8 mouse cellular contexts compared by ENCODE assay signal in the genomic region with DNA sequence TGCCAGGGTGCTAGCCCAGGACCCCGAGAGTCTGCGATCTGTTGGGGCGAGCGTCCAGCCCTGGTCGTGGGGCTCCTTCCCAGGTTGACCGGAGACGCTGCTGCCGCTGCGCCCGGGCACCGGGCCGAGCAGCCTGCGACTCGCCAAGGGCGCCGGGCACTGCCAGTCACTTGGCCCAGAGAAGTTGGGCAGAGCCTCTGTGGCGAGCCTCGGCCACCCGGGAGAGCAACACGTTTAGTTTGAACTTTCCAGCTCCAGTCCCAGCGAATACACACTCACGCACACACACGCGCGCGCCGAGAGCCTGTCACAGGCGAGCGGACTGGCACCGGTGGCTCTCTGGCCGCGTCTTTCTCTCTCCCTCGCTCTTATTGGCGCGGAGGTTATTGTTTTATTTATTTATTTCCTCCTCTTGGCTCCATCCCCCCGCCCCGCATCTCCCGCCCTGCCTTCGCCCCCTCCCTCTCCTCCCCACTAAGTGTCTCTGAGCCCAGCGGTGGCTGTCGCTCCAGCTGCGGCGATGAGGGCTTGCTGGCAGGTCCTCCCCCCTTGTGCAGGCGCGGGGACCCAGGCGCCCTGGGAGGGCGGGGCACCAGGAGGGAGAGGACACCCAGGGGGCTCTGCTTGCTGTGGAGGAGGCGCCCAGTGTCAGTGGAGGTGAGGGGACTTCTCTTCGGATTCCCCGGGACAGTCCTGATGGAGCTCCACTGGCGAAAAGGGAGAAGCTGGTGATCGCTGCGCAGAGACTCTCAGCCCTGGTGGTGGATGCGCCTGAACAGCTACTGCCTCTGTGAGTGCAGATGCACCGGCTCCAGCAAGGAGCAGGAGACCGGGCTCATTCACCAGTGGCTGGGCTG.
A peak's percentile ranks its signal among the peaks of the same experiment; 100 is the strongest.
DNase-seq lines count a peak whose midpoint lies in the region; ATAC-seq and TF ChIP-seq lines count a peak whose summit lies in the region.

No protein-coding gene starts in this region.

- peak; percentile 49 for DNase-seq in gastrocnemius, postnatal 10 days
- no peak for DNase-seq in gastrocnemius, adult 18-20 months (ENCODE audit: low spot score)
- DNase-seq in cerebellum, adult 18-20 months: peak; percentile 40 to 71
- DNase-seq in forebrain, postnatal 0 days: peak; percentile 73
- peak; percentile 81 for DNase-seq in hindbrain, postnatal 0 days (ENCODE audit: low spot score)
- peak; percentile 37 for DNase-seq in liver, embryonic 11.5 days (ENCODE audit: low spot score)
- DNase-seq in right cerebral cortex, adult 2 months (ENCODE audit: low spot score in 2 of 2): peak; percentile 57 to 66
- no peak for DNase-seq in thymus, adult 18-20 months

- H3K9me3 ChIP-seq in forebrain, postnatal 0 days (ENCODE audit: low read length): no peaks in the 10 kb centered on the region
- H3K9me3 ChIP-seq in hindbrain, postnatal 0 days (ENCODE audit: low read length): no peaks in the 10 kb centered on the region
- H3K9me3 ChIP-seq in liver, embryonic 11.5 days (ENCODE audit: control insufficient read depth, low read length): no peaks in the 10 kb centered on the region

- H3K9ac ChIP-seq in forebrain, postnatal 0 days: peak overlapping the region; percentile 64
- peak overlapping the region; percentile 60 for H3K9ac ChIP-seq in hindbrain, postnatal 0 days (replicated peaks; ENCODE audit: low read length)
- no peak overlapping the region for H3K9ac ChIP-seq in liver, embryonic 11.5 days (ENCODE audit: low read depth, low read length)

- H3K4me1 ChIP-seq in forebrain, postnatal 0 days (ENCODE audit: insufficient read depth): 0 out of 2 replicates have a peak, but pooled peaks cover 4% of the 10 kb centered on the region
- H3K4me1 ChIP-seq in hindbrain, postnatal 0 days (ENCODE audit: insufficient read depth, low read length): no peaks in the 10 kb centered on the region
- H3K4me1 ChIP-seq in liver, embryonic 11.5 days (replicated peaks; ENCODE audit: control insufficient read depth, insufficient read depth, low read length): no peaks in the 10 kb centered on the region; the same call in 1 of the 2 replicates

- H3K36me3 ChIP-seq in forebrain, postnatal 0 days (ENCODE audit: insufficient read depth): no peaks in the 10 kb centered on the region
- H3K36me3 ChIP-seq in hindbrain, postnatal 0 days (ENCODE audit: insufficient read depth, low read length): no peaks in the 10 kb centered on the region
- H3K36me3 ChIP-seq in liver, embryonic 11.5 days (ENCODE audit: control insufficient read depth, insufficient read depth, low read length): no peaks in the 10 kb centered on the region

- H3K4me3 ChIP-seq in forebrain, postnatal 0 days (ENCODE audit: low read depth, low read length): peak overlapping the region; percentile 75
- peak overlapping the region; percentile 73 for H3K4me3 ChIP-seq in hindbrain, postnatal 0 days (ENCODE audit: low read length)
- H3K4me3 ChIP-seq in liver, embryonic 11.5 days (ENCODE audit: low read depth, low read length): peak overlapping the region; percentile 50

- peak overlapping the region; percentile 54; the same call in 1 of the 2 replicates for H3K27ac ChIP-seq in forebrain, postnatal 0 days (ENCODE audit: low read depth, low read length)
- H3K27ac ChIP-seq in hindbrain, postnatal 0 days: peak overlapping the region; percentile 78
- H3K27ac ChIP-seq in liver, embryonic 11.5 days (ENCODE audit: low read depth, low read length): no peak overlapping the region

- 2% methylated on average over 55 of the region's 56 CpGs for WGBS in forebrain, postnatal 0 days
- WGBS in hindbrain, postnatal 0 days: under 1% methylated on average over 51 of the region's 56 CpGs
- under 1% methylated on average over 54 of the region's 56 CpGs for WGBS in liver, embryonic 11.5 days

- TF ChIP-seq CTCF in forebrain, postnatal 0 days (IDR thresholded peaks at IDR 0.05; ENCODE audit: low read depth): no peak; the same call in 1 of the 2 replicates
- peak; percentile 28; the same call in 1 of the 2 replicates for TF ChIP-seq CTCF in hindbrain, postnatal 0 days (IDR thresholded peaks at IDR 0.05; ENCODE audit: low read depth)

- peak; percentile 86 for ATAC-seq in forebrain, postnatal 0 days
- peak; percentile 89 for ATAC-seq in hindbrain, postnatal 0 days
- ATAC-seq in liver, embryonic 11.5 days (replicated peaks; ENCODE audit: low FRiP score): peak; percentile 31

- H3K27me3 ChIP-seq in forebrain, postnatal 0 days (ENCODE audit: insufficient read depth, low read length): no peaks in the 10 kb centered on the region
- H3K27me3 ChIP-seq in hindbrain, postnatal 0 days (ENCODE audit: insufficient read depth, low read length): no peaks in the 10 kb centered on the region; the same call in 1 of the 2 replicates
- H3K27me3 ChIP-seq in liver, embryonic 11.5 days (replicated peaks; ENCODE audit: control insufficient read depth, insufficient read depth, low read length): peaks cover 26% of the 10 kb centered on the region

- peak overlapping the region; percentile 98 for H3K4me2 ChIP-seq in forebrain, postnatal 0 days (ENCODE audit: low read depth)
- peak overlapping the region; percentile 94 for H3K4me2 ChIP-seq in hindbrain, postnatal 0 days (ENCODE audit: low read depth, low read length)
- peak overlapping the region; percentile 83 for H3K4me2 ChIP-seq in liver, embryonic 11.5 days

Comparison
In these comparisons a context has a peak if more than half of its experiments do, and no peak if none do; other contexts are left out.
1. DNase-seq: peak in gastrocnemius, postnatal 10 days (single experiment), cerebellum, adult 18-20 months (2 of 2), forebrain, postnatal 0 days (single experiment), hindbrain, postnatal 0 days (single experiment), liver, embryonic 11.5 days (single experiment) and right cerebral cortex, adult 2 months (2 of 2); none in gastrocnemius, adult 18-20 months (single experiment) and thymus, adult 18-20 months (0 of 2).
2. ATAC-seq: peak in every context shown above with its lines; median percentile 89 in hindbrain, postnatal 0 days; 86 in forebrain, postnatal 0 days; 31 in liver, embryonic 11.5 days.
3. Peak in every context shown above with its lines, with median percentiles within 50 percentile points of each other: H3K4me2 ChIP-seq and H3K4me3 ChIP-seq.